Mouse (Mus musculus): Measurements from ENCODE around the gene Arid2.

The Arid2 gene

GRCm38 (mm10) chr15:96342097-96342496 is 54.8 kb downstream of the Arid2 start:
- in situ Hi-C loops (cut with MboI), result no loop called here

GRCm38 (mm10) chr15:96342871-96343270 is 55.6 kb downstream of the Arid2 start:
- in situ Hi-C loops (cut with MboI), result no loop called here

- in situ Hi-C loops (cut with MboI), result no loop called here
Measured at GRCm38 (mm10) chr15:96344591-96345285, 57.4 kb downstream of the Arid2 start.

- in situ Hi-C loops (cut with MboI), result no loop called here
Measured at GRCm38 (mm10) chr15:96345312-96345849, 58.1 kb downstream of the Arid2 start.

- in situ Hi-C loops (cut with MboI), result no loop called here
Measured at GRCm38 (mm10) chr15:96351432-96351831, 64.1 kb downstream of the Arid2 start.

- in situ Hi-C loops (cut with MboI), result no loop called here
Measured at GRCm38 (mm10) chr15:96358871-96359270, 71.6 kb downstream of the Arid2 start.

GRCm38 (mm10) chr15:96360614-96361013 is 73.3 kb downstream of the Arid2 start:
- in situ Hi-C loops (cut with MboI), result no loop called here

- in situ Hi-C loops (cut with MboI), result no loop called here
Measured at GRCm38 (mm10) chr15:96365351-96365750, 78.0 kb downstream of the Arid2 start.

- in situ Hi-C loops (cut with MboI), result no loop called here
Measured at GRCm38 (mm10) chr15:96366176-96366963, 79.1 kb downstream of the Arid2 start.

- in situ Hi-C loops (cut with MboI), result no loop called here
Measured at GRCm38 (mm10) chr15:96371311-96371710, 84.0 kb downstream of the Arid2 start.

- in situ Hi-C loops (cut with MboI), result no loop called here
Measured at GRCm38 (mm10) chr15:96372628-96373027, 85.3 kb downstream of the Arid2 start.

- in situ Hi-C loops (cut with MboI), result no loop called here
Measured at GRCm38 (mm10) chr15:96373161-96373560, 85.8 kb downstream of the Arid2 start.

GRCm38 (mm10) chr15:96376214-96376613 is 88.9 kb downstream of the Arid2 start:
- in situ Hi-C loops (cut with MboI), result no loop called here

GRCm38 (mm10) chr15:96377263-96377662 is 89.9 kb downstream of the Arid2 start:
- in situ Hi-C loops (cut with MboI), result no loop called here

- in situ Hi-C loops (cut with MboI), result no loop called here
Measured at GRCm38 (mm10) chr15:96377701-96378100, 90.4 kb downstream of the Arid2 start.

- in situ Hi-C loops (cut with MboI), result no loop called here
Measured at GRCm38 (mm10) chr15:96382223-96382622, 94.9 kb downstream of the Arid2 start.

- in situ Hi-C loops (cut with MboI), result no loop called here
Measured at GRCm38 (mm10) chr15:96388565-96388964, 101.2 kb downstream of the Arid2 start.

- in situ Hi-C loops (cut with MboI), result no loop called here
Measured at GRCm38 (mm10) chr15:96392878-96393277, 105.6 kb downstream of the Arid2 start.

- in situ Hi-C loops (cut with MboI), result no loop called here
Measured at GRCm38 (mm10) chr15:96395071-96395470, 107.8 kb downstream of the Arid2 start.

- in situ Hi-C loops (cut with MboI), result no loop called here
Measured at GRCm38 (mm10) chr15:96396641-96397344, 109.5 kb downstream of the Arid2 start.

GRCm38 (mm10) chr15:96398333-96398732 is 111.0 kb downstream of the Arid2 start:
- in situ Hi-C loops (cut with MboI), result no loop called here

- in situ Hi-C loops (cut with MboI), result no loop called here
Measured at GRCm38 (mm10) chr15:96405548-96405947, 118.2 kb downstream of the Arid2 start.
